8 mouse cellular contexts compared by ENCODE assay signal in the genomic region with DNA sequence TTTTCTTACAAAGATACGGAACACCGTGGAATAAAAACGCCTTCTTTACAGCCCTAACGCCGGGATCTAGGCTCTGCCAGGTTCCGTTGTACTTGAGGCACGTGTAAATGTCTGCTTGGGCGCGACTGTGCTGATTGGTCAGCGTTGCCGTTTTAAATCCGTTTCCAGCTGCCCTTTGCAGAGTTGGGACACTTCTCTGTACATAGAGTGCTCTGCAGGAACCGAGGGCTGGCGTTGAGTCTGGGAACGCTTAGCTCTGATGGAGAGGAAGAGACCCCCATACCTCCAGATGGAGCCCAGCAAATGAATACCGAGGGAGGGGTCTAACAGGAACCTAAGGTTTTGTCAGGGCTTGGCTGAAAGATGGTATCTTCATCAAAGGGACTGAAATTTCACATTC. TPM values are rescaled to one million over a fixed set of nuclear protein-coding genes. Genes with fewer than 3 reads are reported as not detected.
DNase-seq lines count a peak whose midpoint lies in the region; ATAC-seq and TF ChIP-seq lines count a peak whose summit lies in the region.

No protein-coding gene starts in this region.

- ATAC-seq in forebrain, embryonic 14.5 days: no peak
- ATAC-seq in intestine, postnatal 0 days: no peak; the same call in 1 of the 2 replicates

- H3K27me3 ChIP-seq in forebrain, embryonic 14.5 days (replicated peaks; ENCODE audit: control insufficient read depth, insufficient read depth, low read length): no peaks in the 10 kb centered on the region
- H3K27me3 ChIP-seq in intestine, postnatal 0 days (replicated peaks; ENCODE audit: control insufficient read depth, insufficient read depth, low read length): no peaks in the 10 kb centered on the region
- no peaks in the 10 kb centered on the region for H3K27me3 ChIP-seq in midbrain, embryonic 10.5 days (ENCODE audit: low read depth, poor library complexity, severe bottlenecking)

- no peaks in the 10 kb centered on the region for H3K36me3 ChIP-seq in forebrain, embryonic 14.5 days (ENCODE audit: control insufficient read depth, insufficient read depth, low read length)
- H3K36me3 ChIP-seq in intestine, postnatal 0 days (ENCODE audit: control insufficient read depth, insufficient read depth): no peaks in the 10 kb centered on the region
- H3K36me3 ChIP-seq in midbrain, embryonic 10.5 days: no peaks in the 10 kb centered on the region

- H3K9ac ChIP-seq in forebrain, embryonic 14.5 days (ENCODE audit: low read length): no peak overlapping the region
- no peak overlapping the region for H3K9ac ChIP-seq in intestine, postnatal 0 days (ENCODE audit: low read depth, low read length)

- DNase-seq in 3134 (ENCODE audit: extremely low read depth, insufficient read length, low spot score): peak; percentile 57
- DNase-seq in ZHBTc4 (ENCODE audit: low read depth, low spot score): peak; percentile 54
- DNase-seq in forebrain, embryonic 14.5 days (ENCODE audit: low spot score): peak; percentile 57
- peak; percentile 70 for DNase-seq in midbrain, embryonic 10.5 days (ENCODE audit: low spot score)
- DNase-seq in left cerebral cortex, postnatal 36 days (ENCODE audit: low spot score in 2 of 2): no peak
- DNase-seq in layer of hippocampus, postnatal 25 days (ENCODE audit: extremely low spot score in 1 of 2, low spot score in 1 of 2): no peak
- DNase-seq in thymus, postnatal 0 days (ENCODE audit: low spot score): no peak

- peaks cover 16% of the 10 kb centered on the region for H3K4me1 ChIP-seq in forebrain, embryonic 14.5 days (ENCODE audit: control insufficient read depth, insufficient read depth, low read length)
- H3K4me1 ChIP-seq in intestine, postnatal 0 days (replicated peaks; ENCODE audit: control insufficient read depth, insufficient read depth, low read length): no peaks in the 10 kb centered on the region
- H3K4me1 ChIP-seq in midbrain, embryonic 10.5 days: peaks cover 50% of the 10 kb centered on the region

- H3K9me3 ChIP-seq in forebrain, embryonic 14.5 days (replicated peaks; ENCODE audit: control insufficient read depth, low read length): no peaks in the 10 kb centered on the region
- H3K9me3 ChIP-seq in intestine, postnatal 0 days (ENCODE audit: control insufficient read depth): no peaks in the 10 kb centered on the region
- no peaks in the 10 kb centered on the region for H3K9me3 ChIP-seq in midbrain, embryonic 10.5 days (replicated peaks)

- no peak overlapping the region for H3K27ac ChIP-seq in forebrain, embryonic 14.5 days (ENCODE audit: low read depth, low read length)
- no peak overlapping the region for H3K27ac ChIP-seq in intestine, postnatal 0 days (ENCODE audit: low read depth, low read length)
- H3K27ac ChIP-seq in midbrain, embryonic 10.5 days (replicated peaks): peak overlapping the region; percentile 97

- 0% methylated on average over 16 of the region's 16 CpGs for WGBS in forebrain, embryonic 14.5 days
- WGBS in intestine, postnatal 0 days: under 1% methylated on average over 16 of the region's 16 CpGs
- under 1% methylated on average over 16 of the region's 16 CpGs for WGBS in midbrain, embryonic 10.5 days

- no peak for TF ChIP-seq CTCF in intestine, postnatal 0 days (IDR thresholded peaks at IDR 0.05; ENCODE audit: low read depth)

- peak overlapping the region; percentile 94 for H3K4me2 ChIP-seq in forebrain, embryonic 14.5 days (ENCODE audit: low read length)
- peak overlapping the region; percentile 100 for H3K4me2 ChIP-seq in intestine, postnatal 0 days (replicated peaks; ENCODE audit: low read depth)

- intact Hi-C loops in left cerebral cortex, postnatal 36 days (cut with DNase I): loop anchor here (5.0 kb wide), 1 partner anchor 74 kb away; no protein-coding TSS in a partner anchor

- H3K4me3 ChIP-seq in forebrain, embryonic 14.5 days (ENCODE audit: low read depth, low read length): peak overlapping the region; percentile 61; the same call in 1 of the 2 replicates
- H3K4me3 ChIP-seq in intestine, postnatal 0 days (ENCODE audit: low read depth, low read length): peak overlapping the region; percentile 77
- H3K4me3 ChIP-seq in midbrain, embryonic 10.5 days: peak overlapping the region; percentile 84

RNA-seq across cellular contexts. Expression of a gene that starts 1.9 kb away (rescaled TPM):
- 1.5 and 2.6 TPM in 2 replicates for polyA plus RNA-seq in forebrain, embryonic 14.5 days (2014; fragmentation: Nextera tagmentation; extraction: Ambion mirVana)
- 4.3 TPM in 2 replicates for polyA plus RNA-seq in intestine, postnatal 0 days (2015; fragmentation: Nextera tagmentation; extraction: Ambion mirVana)
- polyA plus RNA-seq in midbrain, embryonic 10.5 days (2016; fragmentation: Nextera tagmentation; extraction: Ambion mirVana): 28.9 and 44.4 TPM in 2 replicates
- total RNA-seq in left cerebral cortex, postnatal 36 days (2021): under 1 TPM; 0.20 to 0.34 TPM
- under 1 TPM; 0.10 to 0.26 TPM for total RNA-seq in layer of hippocampus, postnatal 25 days (2021)
- 0.73 and 1.1 TPM in 2 replicates for polyA plus RNA-seq in thymus, postnatal 0 days (2015; fragmentation: Nextera tagmentation; extraction: Ambion mirVana)

Comparison
In these comparisons a context has a peak if more than half of its experiments do, and no peak if none do; other contexts are left out.
1. DNase-seq: peak in 3134 (single experiment), ZHBTc4 (single experiment), forebrain, embryonic 14.5 days (single experiment) and midbrain, embryonic 10.5 days (single experiment); none in left cerebral cortex, postnatal 36 days (0 of 2), layer of hippocampus, postnatal 25 days (0 of 2) and thymus, postnatal 0 days (single experiment).
2. Peak in every context shown above with its lines, with median percentiles within 50 percentile points of each other: H3K4me3 ChIP-seq.